Mouse (Mus musculus) heart, adult 11 months (tissue): ENCODE measurements at regions not wholly inside any gene's neighbourhood (a gene's known extent, or its start where the extent isn't known, plus 50 kb on each side); places are given as distances from the start of the nearest gene placed in this dataset.

Source experiments
- DNase-seq: peaks from one replicate; pipeline ENCODE4 v3.0.0; 2022

GRCm38 (mm10) chr11:24226755-24227154 is 148.9 kb downstream of the Bcl11a start:
- DNase-seq = no peak

- no peak for DNase-seq
Measured at GRCm38 (mm10) chr11:24233376-24233775, 155.5 kb downstream of the Bcl11a start.

GRCm38 (mm10) chr11:24233821-24234220 is 156.0 kb downstream of the Bcl11a start:
- no peak for DNase-seq

GRCm38 (mm10) chr11:24234422-24234821 is 156.6 kb downstream of the Bcl11a start:
- no peak for DNase-seq

GRCm38 (mm10) chr11:24235326-24235725 is 157.5 kb downstream of the Bcl11a start:
- no peak for DNase-seq

GRCm38 (mm10) chr11:24239631-24240030 is 161.8 kb downstream of the Bcl11a start:
- no peak for DNase-seq

- no peak for DNase-seq
Measured at GRCm38 (mm10) chr11:24242096-24242495, 164.2 kb downstream of the Bcl11a start.

GRCm38 (mm10) chr11:24242888-24243287 is 165.0 kb downstream of the Bcl11a start:
- DNase-seq = no peak

GRCm38 (mm10) chr11:24245390-24245789 is 167.5 kb downstream of the Bcl11a start:
- no peak for DNase-seq

GRCm38 (mm10) chr11:24246314-24246713 is 168.5 kb downstream of the Bcl11a start:
- DNase-seq = no peak

- no peak for DNase-seq
Measured at GRCm38 (mm10) chr11:24247285-24247684, 169.4 kb downstream of the Bcl11a start.

- peak; percentile 66 for DNase-seq
Measured at GRCm38 (mm10) chr11:24251516-24251915, 173.7 kb downstream of the Bcl11a start.

GRCm38 (mm10) chr11:24255201-24256060 is 177.6 kb downstream of the Bcl11a start:
- peak; percentile 78 for DNase-seq

GRCm38 (mm10) chr11:24257741-24258140 is 179.9 kb downstream of the Bcl11a start:
- no peak for DNase-seq

GRCm38 (mm10) chr11:24258340-24258739 is 180.5 kb downstream of the Bcl11a start:
- no peak for DNase-seq

GRCm38 (mm10) chr11:24259668-24260067 is 181.8 kb downstream of the Bcl11a start:
- peak; percentile 39 for DNase-seq

- DNase-seq = peak; percentile 84
Measured at GRCm38 (mm10) chr11:24269046-24269445, 191.2 kb downstream of the Bcl11a start.

- DNase-seq = no peak
Measured at GRCm38 (mm10) chr11:24281628-24282027, 203.8 kb downstream of the Bcl11a start.

- no peak for DNase-seq
Measured at GRCm38 (mm10) chr11:24282556-24282955, 204.7 kb downstream of the Bcl11a start.

GRCm38 (mm10) chr11:24286129-24287108 is 208.6 kb downstream of the Bcl11a start:
- peak; percentile 72 for DNase-seq

- peak; percentile 53 for DNase-seq
Measured at GRCm38 (mm10) chr11:24293209-24293608, 215.4 kb downstream of the Bcl11a start.

- DNase-seq = peak; percentile 15
Measured at GRCm38 (mm10) chr11:24293860-24294531, 216.1 kb downstream of the Bcl11a start.
